Mouse (Mus musculus) kidney, adult 2 months (tissue): ENCODE measurements around the gene Rcor2.

Source experiments
- CTCF ChIP-seq: fragments of 200-500 bp; conservative IDR thresholded peaks from 2 replicates; pipeline ENCODE4 v1.5.1; 2011; ENCODE audit warnings: low read depth, mild to moderate bottlenecking, control low read depth, low read length, moderate library complexity, mixed read lengths; ENCODE audit not compliant: insufficient read depth, insufficient read length
- POLR2A ChIP-seq: fragments of 200-500 bp; IDR thresholded peaks from one replicate; pipeline ENCODE4 v1.6.1; 2011; ENCODE audit warnings: low read depth, low read length, control low read depth

- TF ChIP-seq CTCF, result no peak; the same call in 1 of the 2 replicates
- TF ChIP-seq POLR2A, result no peak
These were observed 43.6 kb upstream of the Rcor2 start for GRCm38 (mm10) chr19:7223488-7223887.
